Mouse (Mus musculus): ENCODE measurements around the gene Cldn24. TPM values are rescaled to one million over a fixed set of nuclear protein-coding genes. Genes with fewer than 3 reads are reported as not detected.
"Not testable (repeated sequence)": the region's sequence is repeated elsewhere in the genome, so short reads cannot be mapped to it uniquely, and the experiment has no call there.

Cldn24 gene
- total RNA-seq (2021), result not detected
- long read RNA-seq, experiment 1, result 0 reads
- long read RNA-seq, experiment 2, result 0 reads

GRCm38 (mm10) chr8:47821843-47822242, at the start of gene Cldn24:
Cldn24 (plus strand) TSS chr8:47822143.
- no peak for DNase-seq

GRCm38 (mm10) chr8:47772986-47773385, 49.0 kb upstream of the Cldn24 start:
- no peak for DNase-seq

GRCm38 (mm10) chr8:47777415-47777814, 44.5 kb upstream of the Cldn24 start:
- DNase-seq, result no peak

GRCm38 (mm10) chr8:47779589-47779988, 42.4 kb upstream of the Cldn24 start:
- no peak for DNase-seq

GRCm38 (mm10) chr8:47781881-47782280, 40.1 kb upstream of the Cldn24 start:
- DNase-seq, result no peak

GRCm38 (mm10) chr8:47783544-47783943, 38.4 kb upstream of the Cldn24 start:
- DNase-seq, result no peak

- DNase-seq, result no peak
Measured at GRCm38 (mm10) chr8:47783944-47784343, 38.0 kb upstream of the Cldn24 start.

- DNase-seq, result no peak
Measured at GRCm38 (mm10) chr8:47784436-47784835, 37.5 kb upstream of the Cldn24 start.

- no peak for DNase-seq
Measured at GRCm38 (mm10) chr8:47786323-47786722, 35.6 kb upstream of the Cldn24 start.

GRCm38 (mm10) chr8:47787705-47788104, 34.2 kb upstream of the Cldn24 start:
- peak; percentile 66 for DNase-seq

- no peak for DNase-seq
Measured at GRCm38 (mm10) chr8:47791986-47792385, 30.0 kb upstream of the Cldn24 start.

- no peak for DNase-seq
Measured at GRCm38 (mm10) chr8:47799438-47799837, 22.5 kb upstream of the Cldn24 start.

GRCm38 (mm10) chr8:47802349-47802748, 19.6 kb upstream of the Cldn24 start:
- DNase-seq, result no peak

GRCm38 (mm10) chr8:47804262-47804661, 17.7 kb upstream of the Cldn24 start:
- DNase-seq, result no peak

GRCm38 (mm10) chr8:47809970-47810665, 11.8 kb upstream of the Cldn24 start:
- no peak for DNase-seq

- DNase-seq, result no peak
Measured at GRCm38 (mm10) chr8:47810666-47811015, 11.3 kb upstream of the Cldn24 start.

GRCm38 (mm10) chr8:47811221-47811620, 10.7 kb upstream of the Cldn24 start:
- no peak for DNase-seq

GRCm38 (mm10) chr8:47819034-47819433, 2.9 kb upstream of the Cldn24 start:
- no peak for DNase-seq

GRCm38 (mm10) chr8:47820914-47821772, 800 bp upstream of the Cldn24 start:
- no peak for DNase-seq

GRCm38 (mm10) chr8:47822541-47822940, 598 bp downstream of the Cldn24 start:
- not testable (repeated sequence) for DNase-seq

- no peak for DNase-seq
Measured at GRCm38 (mm10) chr8:47823777-47824176, 1.8 kb downstream of the Cldn24 start.

- no peak for DNase-seq
Measured at GRCm38 (mm10) chr8:47824182-47824581, 2.2 kb downstream of the Cldn24 start, which contains the start of gene Cldn22. Cldn22 (plus strand) TSS chr8:47824482.

- DNase-seq, result no peak
Measured at GRCm38 (mm10) chr8:47825596-47825995, 3.7 kb downstream of the Cldn24 start.
